Mouse (Mus musculus): Measurements from ENCODE around the gene Tbccd1. TPM values are rescaled to one million over a fixed set of nuclear protein-coding genes. Genes with fewer than 3 reads are reported as not detected.

Tbccd1 gene
- polyA plus RNA-seq, 1 experiment, result 20.5 TPM

DNA sequence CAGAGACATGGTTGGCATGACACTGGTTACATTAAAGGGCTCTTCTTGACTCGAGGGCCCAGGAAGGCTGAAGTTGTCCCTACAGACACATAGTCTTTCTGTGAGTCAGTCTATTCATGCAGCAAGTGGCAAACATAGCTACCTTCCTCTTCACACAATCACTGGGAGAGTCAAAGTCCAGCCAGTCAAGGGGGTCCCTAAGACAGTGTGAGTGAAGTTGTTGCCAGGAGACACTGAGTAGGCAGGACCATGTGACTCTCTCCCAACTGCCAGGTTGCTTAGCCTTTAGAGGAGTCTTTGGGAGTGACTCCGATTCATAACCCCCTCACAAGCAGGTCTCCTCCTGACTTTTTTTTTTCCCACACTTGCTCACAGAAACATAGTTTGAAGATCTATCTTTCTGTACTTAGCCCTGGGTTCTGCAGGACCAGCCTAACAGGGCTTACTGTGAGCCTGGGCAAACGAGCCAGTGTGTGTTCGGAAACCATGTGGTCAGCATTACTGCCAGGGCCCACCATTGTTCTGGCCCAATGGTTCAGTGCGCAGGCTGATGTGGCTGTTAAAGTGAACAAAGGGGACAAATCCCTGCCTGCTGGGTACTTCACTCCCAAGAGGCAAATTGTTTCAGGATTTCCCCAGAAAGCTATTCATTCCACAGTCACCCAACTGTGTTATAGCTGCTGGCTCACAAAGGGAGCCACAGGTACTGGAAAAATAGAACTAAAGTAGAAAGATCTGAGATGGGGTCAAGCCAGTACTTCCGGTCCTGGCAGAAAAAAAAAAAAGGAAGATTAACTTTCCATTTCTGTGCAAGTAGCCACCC, 57.2 kb downstream of the Tbccd1 start:
- no peaks in the 10 kb centered on the region for H3K36me3 ChIP-seq (ENCODE audit: control insufficient read depth, insufficient read depth, low read length, poor library complexity, severe bottlenecking)
- no peaks in the 10 kb centered on the region for H3K9me3 ChIP-seq (replicated peaks; ENCODE audit: control insufficient read depth, insufficient read depth, low read length, poor library complexity, severe bottlenecking)
- no peaks in the 10 kb centered on the region for H3K27me3 ChIP-seq (ENCODE audit: control insufficient read depth, insufficient read depth, low read length, poor library complexity, severe bottlenecking)
- no peak overlapping the region for H3K4me3 ChIP-seq (ENCODE audit: low read depth, low read length)
- H3K9ac ChIP-seq (ENCODE audit: low read depth, poor library complexity, severe bottlenecking), result no peak overlapping the region
- TF ChIP-seq POLR2A (IDR thresholded peaks at IDR 0.05; ENCODE audit: insufficient read depth, low read length) (no peak), EP300 (IDR thresholded peaks at IDR 0.05; ENCODE audit: insufficient read depth, low read depth, low read length) (peak; percentile 73)
- H3K4me1 ChIP-seq (ENCODE audit: control insufficient read depth, insufficient read depth, low read length), result no peaks in the 10 kb centered on the region
- H3K27ac ChIP-seq (ENCODE audit: insufficient read depth, low read length), result no peak overlapping the region

DNA sequence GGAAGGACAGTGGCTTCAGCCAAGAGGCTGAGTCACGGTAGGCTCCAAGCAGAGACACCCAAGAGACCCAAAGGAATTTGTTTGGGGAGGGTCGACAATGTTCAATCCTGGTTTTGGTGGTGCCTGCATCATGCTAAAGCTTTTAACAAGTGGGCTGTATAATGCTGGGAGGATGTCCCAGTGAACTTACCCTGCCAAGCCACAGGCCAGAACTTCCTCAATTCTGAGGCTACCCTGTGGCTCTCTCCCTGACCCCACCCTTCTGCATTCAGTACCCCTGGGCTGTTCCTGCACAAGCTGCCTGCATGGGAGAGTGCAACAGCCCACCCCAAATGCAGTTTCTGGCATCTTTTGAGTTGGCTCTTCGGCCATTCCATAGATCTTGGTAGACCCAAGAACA, 58.9 kb downstream of the Tbccd1 start:
- Histone ChIP-seq H3K36me3 (ENCODE audit: control insufficient read depth, insufficient read depth, low read length, poor library complexity, severe bottlenecking) (no peaks in the 10 kb centered on the region), H3K4me3 (ENCODE audit: low read depth, low read length) (no peak overlapping the region), H3K4me1 (ENCODE audit: control insufficient read depth, insufficient read depth, low read length) (no peaks in the 10 kb centered on the region), H3K9me3 (replicated peaks; ENCODE audit: control insufficient read depth, insufficient read depth, low read length, poor library complexity, severe bottlenecking) (no peaks in the 10 kb centered on the region), H3K27me3 (ENCODE audit: control insufficient read depth, insufficient read depth, low read length, poor library complexity, severe bottlenecking) (no peaks in the 10 kb centered on the region), H3K27ac (ENCODE audit: insufficient read depth, low read length) (no peak overlapping the region), H3K9ac (ENCODE audit: low read depth, poor library complexity, severe bottlenecking) (no peak overlapping the region)
- TF ChIP-seq POLR2A (IDR thresholded peaks at IDR 0.05; ENCODE audit: insufficient read depth, low read length) (no peak), CTCF (IDR thresholded peaks at IDR 0.05; ENCODE audit: low read depth, low read length) (no peak), EP300 (IDR thresholded peaks at IDR 0.05; ENCODE audit: insufficient read depth, low read depth, low read length) (no peak)

DNA sequence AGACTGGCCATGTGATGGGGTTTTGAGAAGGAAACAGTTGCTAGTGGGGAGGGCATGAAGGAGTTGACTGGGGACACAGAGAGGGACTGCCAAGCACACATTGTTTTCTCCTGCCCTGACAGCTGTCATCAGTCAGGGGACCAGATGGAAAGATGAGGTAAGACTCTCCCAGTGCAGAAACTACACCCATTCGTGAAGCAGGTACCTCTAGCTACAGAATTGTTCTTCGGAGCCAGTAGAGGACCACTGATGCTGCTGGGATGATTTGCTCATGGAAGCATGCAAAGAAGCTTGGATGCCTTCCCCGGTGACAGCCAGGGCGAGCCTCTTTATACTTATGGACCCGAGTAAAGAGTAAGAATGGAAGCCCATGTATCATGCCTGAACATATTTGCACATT, 59.9 kb downstream of the Tbccd1 start:
- H3K36me3 ChIP-seq (ENCODE audit: control insufficient read depth, insufficient read depth, low read length, poor library complexity, severe bottlenecking), result no peaks in the 10 kb centered on the region
- H3K9ac ChIP-seq (ENCODE audit: low read depth, poor library complexity, severe bottlenecking), result no peak overlapping the region
- no peaks in the 10 kb centered on the region for H3K27me3 ChIP-seq (ENCODE audit: control insufficient read depth, insufficient read depth, low read length, poor library complexity, severe bottlenecking)
- H3K4me1 ChIP-seq (ENCODE audit: control insufficient read depth, insufficient read depth, low read length), result no peaks in the 10 kb centered on the region
- H3K9me3 ChIP-seq (replicated peaks; ENCODE audit: control insufficient read depth, insufficient read depth, low read length, poor library complexity, severe bottlenecking), result no peaks in the 10 kb centered on the region
- TF ChIP-seq POLR2A (IDR thresholded peaks at IDR 0.05; ENCODE audit: insufficient read depth, low read length) (no peak), CTCF (IDR thresholded peaks at IDR 0.05; ENCODE audit: low read depth, low read length) (no peak), EP300 (IDR thresholded peaks at IDR 0.05; ENCODE audit: insufficient read depth, low read depth, low read length) (no peak)
- no peak overlapping the region for H3K27ac ChIP-seq (ENCODE audit: insufficient read depth, low read length)
- H3K4me3 ChIP-seq (ENCODE audit: low read depth, low read length), result no peak overlapping the region

DNA sequence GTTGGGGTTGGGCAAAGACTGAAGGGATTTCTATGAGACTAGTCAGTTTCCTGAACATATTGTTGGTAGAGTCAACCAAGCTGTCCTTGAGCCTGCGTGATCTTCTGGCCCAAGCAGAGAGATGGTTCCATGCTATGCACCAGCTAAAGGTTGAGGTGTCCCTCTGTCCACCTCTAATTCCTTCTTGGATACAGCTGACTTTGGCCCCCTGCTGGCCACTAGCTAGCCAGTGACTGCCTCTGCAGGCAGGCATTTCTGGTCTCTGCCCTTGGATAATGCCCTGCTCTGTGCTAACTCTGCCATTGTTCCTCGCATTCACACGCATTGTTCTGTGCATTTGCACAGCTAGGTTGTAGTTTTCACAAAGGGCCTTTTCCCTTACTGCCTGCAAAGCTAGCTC, 62.0 kb downstream of the Tbccd1 start:
- Histone ChIP-seq H3K9ac (ENCODE audit: low read depth, poor library complexity, severe bottlenecking) (no peak overlapping the region), H3K27ac (ENCODE audit: insufficient read depth, low read length) (no peak overlapping the region), H3K27me3 (ENCODE audit: control insufficient read depth, insufficient read depth, low read length, poor library complexity, severe bottlenecking) (no peaks in the 10 kb centered on the region), H3K36me3 (ENCODE audit: control insufficient read depth, insufficient read depth, low read length, poor library complexity, severe bottlenecking) (no peaks in the 10 kb centered on the region), H3K4me1 (ENCODE audit: control insufficient read depth, insufficient read depth, low read length) (no peaks in the 10 kb centered on the region), H3K4me3 (ENCODE audit: low read depth, low read length) (no peak overlapping the region), H3K9me3 (replicated peaks; ENCODE audit: control insufficient read depth, insufficient read depth, low read length, poor library complexity, severe bottlenecking) (no peaks in the 10 kb centered on the region)
- TF ChIP-seq EP300 (IDR thresholded peaks at IDR 0.05; ENCODE audit: insufficient read depth, low read depth, low read length) (no peak), POLR2A (IDR thresholded peaks at IDR 0.05; ENCODE audit: insufficient read depth, low read length) (no peak), CTCF (IDR thresholded peaks at IDR 0.05; ENCODE audit: low read depth, low read length) (peak; percentile 33)

GRCm38 (mm10) chr16:22791235-22791634, 66.2 kb downstream of the Tbccd1 start:
- Histone ChIP-seq H3K9me3 (replicated peaks; ENCODE audit: control insufficient read depth, insufficient read depth, low read length, poor library complexity, severe bottlenecking) (no peaks in the 10 kb centered on the region; the same call in 1 of the 2 replicates), H3K9ac (ENCODE audit: low read depth, poor library complexity, severe bottlenecking) (no peak overlapping the region), H3K36me3 (ENCODE audit: control insufficient read depth, insufficient read depth, low read length, poor library complexity, severe bottlenecking) (no peaks in the 10 kb centered on the region), H3K4me1 (ENCODE audit: control insufficient read depth, insufficient read depth, low read length) (no peaks in the 10 kb centered on the region), H3K27ac (ENCODE audit: insufficient read depth, low read length) (no peak overlapping the region), H3K27me3 (ENCODE audit: control insufficient read depth, insufficient read depth, low read length, poor library complexity, severe bottlenecking) (no peaks in the 10 kb centered on the region), H3K4me3 (ENCODE audit: low read depth, low read length) (no peak overlapping the region)
- no peak for TF ChIP-seq POLR2A (IDR thresholded peaks at IDR 0.05; ENCODE audit: insufficient read depth, low read length)
- no peak for TF ChIP-seq CTCF (IDR thresholded peaks at IDR 0.05; ENCODE audit: low read depth, low read length)
- no peak for TF ChIP-seq EP300 (IDR thresholded peaks at IDR 0.05; ENCODE audit: insufficient read depth, low read depth, low read length)

DNA sequence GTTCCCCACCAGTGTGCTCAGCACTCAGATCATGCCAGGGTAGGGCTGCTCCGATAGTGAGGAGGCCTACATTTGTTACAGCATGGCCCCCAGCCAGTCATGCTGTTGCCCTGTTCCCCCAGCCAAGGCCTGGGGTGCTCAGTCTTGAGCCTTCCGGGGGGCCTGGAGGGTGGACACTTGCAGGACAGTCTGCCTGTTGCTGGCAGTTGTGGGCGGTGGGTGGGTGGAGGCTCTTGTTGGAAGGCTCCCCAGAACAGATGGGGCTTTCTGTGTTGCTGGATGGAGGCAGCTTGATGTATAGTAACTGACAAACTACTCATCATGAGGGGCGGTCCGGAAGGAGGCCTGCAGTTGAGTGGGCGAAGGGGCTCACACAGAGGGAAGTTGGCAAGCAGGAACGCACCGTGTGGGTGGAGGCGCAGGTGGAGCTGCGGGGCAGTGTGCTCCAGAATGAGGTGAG, 67.5 kb downstream of the Tbccd1 start:
- no peak overlapping the region for H3K9ac ChIP-seq (ENCODE audit: low read depth, poor library complexity, severe bottlenecking)
- no peaks in the 10 kb centered on the region for H3K27me3 ChIP-seq (ENCODE audit: control insufficient read depth, insufficient read depth, low read length, poor library complexity, severe bottlenecking)
- H3K4me3 ChIP-seq (ENCODE audit: low read depth, low read length), result no peak overlapping the region
- H3K27ac ChIP-seq (ENCODE audit: insufficient read depth, low read length), result no peak overlapping the region
- H3K4me1 ChIP-seq (ENCODE audit: control insufficient read depth, insufficient read depth, low read length), result no peaks in the 10 kb centered on the region
- no peaks in the 10 kb centered on the region; the same call in 1 of the 2 replicates for H3K9me3 ChIP-seq (replicated peaks; ENCODE audit: control insufficient read depth, insufficient read depth, low read length, poor library complexity, severe bottlenecking)
- H3K36me3 ChIP-seq (ENCODE audit: control insufficient read depth, insufficient read depth, low read length, poor library complexity, severe bottlenecking), result no peaks in the 10 kb centered on the region
- TF ChIP-seq POLR2A (IDR thresholded peaks at IDR 0.05; ENCODE audit: insufficient read depth, low read length) (no peak), EP300 (IDR thresholded peaks at IDR 0.05; ENCODE audit: insufficient read depth, low read depth, low read length) (no peak), CTCF (IDR thresholded peaks at IDR 0.05; ENCODE audit: low read depth, low read length) (no peak)

Data from ES-Bruce4 (cell line).